Mouse (Mus musculus) subcutaneous adipose tissue, adult 2 months (tissue): ENCODE measurements around the gene Oit3. TPM values are rescaled to one million over a fixed set of nuclear protein-coding genes. Genes with fewer than 3 reads are reported as not detected.

Experiments used
- polyA plus RNA-seq: library from polyadenylated mRNA; depleted of rRNA; stranded (reverse); fragments of >200 nt; gene quantifications from 2 replicates; pipeline ENCODE4 v1.2.3, GENCODE M21; 2012; ENCODE audit warnings: low replicate concordance; rRNA removed

Gene Oit3
- polyA plus RNA-seq, result 0.34 and 0.85 TPM in 2 replicates

DNA sequence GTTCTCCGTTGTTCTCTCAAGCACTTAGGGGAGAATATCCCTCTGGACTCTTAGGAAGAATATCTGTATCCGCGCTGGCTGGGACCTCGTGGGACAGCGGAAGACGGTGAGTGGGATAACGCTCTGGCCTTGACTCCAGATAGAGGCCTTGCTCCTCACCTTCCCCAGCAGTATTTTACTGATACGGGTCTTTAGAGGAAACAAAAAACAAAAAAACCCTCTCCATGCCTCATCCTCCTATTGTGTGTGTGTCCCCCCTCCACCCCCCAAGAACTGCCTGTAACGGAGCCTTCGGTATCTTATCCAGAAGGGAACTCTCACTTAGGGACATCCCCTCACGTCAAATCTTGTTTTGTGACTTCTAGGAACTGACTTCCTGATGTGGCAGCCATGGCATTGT is at the start of gene Oit3:
Gene Oit3 (minus strand): TSS at position 44 of the 400 bp plus-strand sequence.

GRCm38 (mm10) chr10:59402899-59403792 is 38.4 kb downstream of the Oit3 start, which contains the start of gene Pla2g12b:
Gene Pla2g12b (plus strand): TSS chr10:59403660.

GRCm38 (mm10) chr10:59395461-59395860 is 46.1 kb downstream of the Oit3 start, which contains the start of gene Gm10273:
Gene Gm10273 (plus strand): TSS chr10:59395632.

Other genes starting within 250 kb of the Oit3 start
- gene Sept10, start 219.9 kb downstream of the Oit3 start, polyA plus RNA-seq, result 16.7 and 23.7 TPM in 2 replicates
- 10.8 and 18.8 TPM in 2 replicates for gene Sowahc, start 219.8 kb downstream of the Oit3 start, polyA plus RNA-seq
- gene P4ha1, start 118.5 kb downstream of the Oit3 start, polyA plus RNA-seq, result 12.6 and 22.3 TPM in 2 replicates
- 16.3 and 23.8 TPM in 2 replicates for gene Gm10273, start 46.1 kb downstream of the Oit3 start, polyA plus RNA-seq
- gene Pla2g12b, start 38.1 kb downstream of the Oit3 start, polyA plus RNA-seq, result not detected in 2 replicates
- gene Gm10322, start 174.3 kb upstream of the Oit3 start, polyA plus RNA-seq, result not detected in 2 replicates
- 9.7 and 17.9 TPM in 2 replicates for gene Mcu, start 174.9 kb upstream of the Oit3 start, polyA plus RNA-seq